Mouse (Mus musculus) midbrain, embryonic 16.5 days (tissue): Measurements from ENCODE around the gene Tab2. TPM values are rescaled to one million over a fixed set of nuclear protein-coding genes. Genes with fewer than 3 reads are reported as not detected.

ENCODE experiments used
- ATAC-seq: fragments of 200-750 bp; cut with Nextera tagmentation; 2 replicates; pipeline ENCODE4 v1.8.0; 2017; ENCODE audit warnings: moderate TSS enrichment
- H3K27ac ChIP-seq: fragments of 300-500 bp; sonication (generic); 2 replicates; pipeline ENCODE4 v1.5.1; 2014; ENCODE audit warnings: mild to moderate bottlenecking, low read length, mixed read lengths
- H3K27me3 ChIP-seq: fragments of 300-500 bp; sonication (generic); 2 replicates; pipeline ENCODE4 v1.6.1; 2014; ENCODE audit warnings: low read depth, low read length, mixed read lengths; ENCODE audit not compliant: control insufficient read depth, insufficient read depth
- H3K36me3 ChIP-seq: fragments of 300-500 bp; sonication (generic); 2 replicates; pipeline ENCODE4 v1.6.1; 2014; ENCODE audit warnings: mild to moderate bottlenecking, low read length, moderate library complexity, mixed read lengths; ENCODE audit not compliant: control insufficient read depth, insufficient read depth
- H3K4me1 ChIP-seq: fragments of 300-500 bp; sonication (generic); 2 replicates; pipeline ENCODE4 v1.6.1; 2014; ENCODE audit warnings: mild to moderate bottlenecking, low read length, mixed read lengths; ENCODE audit not compliant: control insufficient read depth, insufficient read depth
- H3K4me2 ChIP-seq: fragments of 300-500 bp; sonication (generic); 2 replicates; pipeline ENCODE4 v1.6.1; 2014; ENCODE audit warnings: mild to moderate bottlenecking, low read length, mixed read lengths
- H3K4me3 ChIP-seq: fragments of 300-500 bp; sonication (generic); 2 replicates; pipeline ENCODE4 v1.5.1; 2014; ENCODE audit warnings: low read depth, mild to moderate bottlenecking, low read length, moderate library complexity, mixed read lengths
- H3K9ac ChIP-seq: fragments of 300-500 bp; sonication (generic); 2 replicates; pipeline ENCODE4 v1.6.1; 2014; ENCODE audit warnings: low read depth, low read length, mixed read lengths
- H3K9me3 ChIP-seq: fragments of 300-500 bp; sonication (generic); replicated peaks from 2 replicates; pipeline ENCODE4 v1.6.1; 2014; ENCODE audit warnings: mild to moderate bottlenecking, low read length, mixed read lengths; ENCODE audit not compliant: control insufficient read depth, poor library complexity, severe bottlenecking
- WGBS: fragments of 180-500 bp; shearing (Covaris S2); extraction: QIAGEN DNeasy Blood & Tissue Kit; methylation state at CpG from one replicate; pipeline ENCODE4 v1.1.7; 2014; 5-methylcytosine and 5-hydroxymethylcytosine counted together
- polyA plus RNA-seq: library from polyadenylated mRNA; unstranded; fragments of >200 nt; fragmentation: Nextera tagmentation; extraction: Ambion mirVana; gene quantifications from 2 replicates; pipeline ENCODE4 v1.2.1, GENCODE M21; 2015

Tab2 gene
- polyA plus RNA-seq, 1 experiment from 2014 or later: 11.6 TPM

DNA sequence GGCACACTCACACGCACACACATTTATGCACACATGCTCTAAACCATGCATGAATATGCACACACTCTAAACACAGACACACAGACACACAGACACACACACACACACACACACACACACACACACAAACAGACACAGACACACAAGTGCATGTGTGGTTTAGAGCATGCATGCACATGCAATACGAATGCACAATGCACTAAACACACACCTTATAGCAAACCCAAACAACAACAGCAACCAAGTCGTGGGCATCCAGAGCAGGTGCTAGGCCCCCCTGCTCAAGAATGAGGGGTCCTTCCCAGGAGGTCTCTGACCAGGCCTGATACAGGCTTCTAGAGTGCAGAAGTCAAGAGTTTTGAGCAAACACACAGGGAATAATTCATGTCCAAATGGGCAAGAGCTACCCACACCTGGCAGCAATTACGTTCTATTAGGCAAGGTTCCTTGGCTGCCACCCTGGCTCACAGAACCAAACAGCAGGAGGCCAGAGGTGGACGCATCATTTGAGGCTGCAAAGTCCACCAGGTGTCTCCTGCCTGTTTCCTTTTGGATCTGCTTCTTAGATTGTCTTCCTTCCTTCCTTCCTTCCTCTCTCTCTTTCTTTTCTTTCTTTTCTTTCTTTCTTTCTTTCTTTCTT lies 84.5 kb downstream of the Tab2 start:
- Histone ChIP-seq H3K27ac (no peak overlapping the region), H3K9ac (no peak overlapping the region), H3K36me3 (no peaks in the 10 kb centered on the region), H3K4me1 (peaks cover 4% of the 10 kb centered on the region; the same call in 1 of the 2 replicates), H3K27me3 (no peaks in the 10 kb centered on the region; the same call in 1 of the 2 replicates), H3K4me2 (no peak overlapping the region), H3K9me3 (no peaks in the 10 kb centered on the region), H3K4me3 (no peak overlapping the region)
- WGBS: 90% methylated on average over 5 of the region's 5 CpGs
- no peak for ATAC-seq

- no peak for ATAC-seq
- no peaks in the 10 kb centered on the region; the same call in 1 of the 2 replicates for H3K27me3 ChIP-seq
- 66% methylated on average over 11 of the region's 11 CpGs for WGBS
- H3K9me3 ChIP-seq: no peaks in the 10 kb centered on the region
- no peaks in the 10 kb centered on the region for H3K36me3 ChIP-seq
- H3K27ac ChIP-seq: no peak overlapping the region
- H3K4me2 ChIP-seq: no peak overlapping the region
- H3K4me1 ChIP-seq: peaks cover 4% of the 10 kb centered on the region; the same call in 1 of the 2 replicates
- H3K4me3 ChIP-seq: no peak overlapping the region
- H3K9ac ChIP-seq: no peak overlapping the region
These were observed 85.3 kb downstream of the Tab2 start for GRCm38 (mm10) chr10:7870571-7871315.

DNA sequence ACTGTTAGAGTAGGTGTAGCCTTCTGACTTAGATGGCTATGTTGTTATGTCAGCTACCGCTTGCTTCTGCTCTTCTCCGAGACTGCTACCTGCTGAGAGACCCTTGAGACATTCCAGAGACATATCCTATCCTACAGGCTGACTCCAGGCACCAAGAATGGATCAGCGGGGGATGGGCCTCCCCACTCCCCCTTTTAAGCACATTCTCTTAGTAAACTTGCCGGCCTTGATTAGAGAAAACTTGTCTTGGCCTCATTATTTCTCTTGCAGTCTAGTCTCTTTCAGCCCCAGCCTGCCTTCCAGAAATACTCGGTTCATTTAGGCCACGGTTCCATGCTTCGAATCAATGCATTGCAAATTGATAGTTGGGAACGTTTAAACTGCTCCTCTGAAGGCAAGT lies 86.3 kb downstream of the Tab2 start:
- no peaks in the 10 kb centered on the region for H3K9me3 ChIP-seq
- WGBS: 55% methylated on average over 8 of the region's 8 CpGs
- no peak for ATAC-seq
- no peak overlapping the region for H3K27ac ChIP-seq
- no peaks in the 10 kb centered on the region for H3K36me3 ChIP-seq
- no peaks in the 10 kb centered on the region; the same call in 1 of the 2 replicates for H3K27me3 ChIP-seq
- no peak overlapping the region for H3K4me2 ChIP-seq
- H3K4me1 ChIP-seq: peaks cover 4% of the 10 kb centered on the region; the same call in 1 of the 2 replicates
- H3K9ac ChIP-seq: no peak overlapping the region
- no peak overlapping the region for H3K4me3 ChIP-seq

- Histone ChIP-seq H3K27me3 (no peaks in the 10 kb centered on the region; the same call in 1 of the 2 replicates), H3K9ac (peak overlapping the region; percentile 64), H3K36me3 (no peaks in the 10 kb centered on the region), H3K4me2 (peak overlapping the region; percentile 76), H3K4me3 (peak overlapping the region; percentile 37), H3K4me1 (peaks cover 4% of the 10 kb centered on the region; the same call in 1 of the 2 replicates), H3K9me3 (no peaks in the 10 kb centered on the region), H3K27ac (no peak overlapping the region)
- ATAC-seq: no peak
- 18% methylated on average over 21 of the region's 21 CpGs for whole genome bisulfite sequencing
These were observed 88.4 kb downstream of the Tab2 start for GRCm38 (mm10) chr10:7867666-7868030.

DNA sequence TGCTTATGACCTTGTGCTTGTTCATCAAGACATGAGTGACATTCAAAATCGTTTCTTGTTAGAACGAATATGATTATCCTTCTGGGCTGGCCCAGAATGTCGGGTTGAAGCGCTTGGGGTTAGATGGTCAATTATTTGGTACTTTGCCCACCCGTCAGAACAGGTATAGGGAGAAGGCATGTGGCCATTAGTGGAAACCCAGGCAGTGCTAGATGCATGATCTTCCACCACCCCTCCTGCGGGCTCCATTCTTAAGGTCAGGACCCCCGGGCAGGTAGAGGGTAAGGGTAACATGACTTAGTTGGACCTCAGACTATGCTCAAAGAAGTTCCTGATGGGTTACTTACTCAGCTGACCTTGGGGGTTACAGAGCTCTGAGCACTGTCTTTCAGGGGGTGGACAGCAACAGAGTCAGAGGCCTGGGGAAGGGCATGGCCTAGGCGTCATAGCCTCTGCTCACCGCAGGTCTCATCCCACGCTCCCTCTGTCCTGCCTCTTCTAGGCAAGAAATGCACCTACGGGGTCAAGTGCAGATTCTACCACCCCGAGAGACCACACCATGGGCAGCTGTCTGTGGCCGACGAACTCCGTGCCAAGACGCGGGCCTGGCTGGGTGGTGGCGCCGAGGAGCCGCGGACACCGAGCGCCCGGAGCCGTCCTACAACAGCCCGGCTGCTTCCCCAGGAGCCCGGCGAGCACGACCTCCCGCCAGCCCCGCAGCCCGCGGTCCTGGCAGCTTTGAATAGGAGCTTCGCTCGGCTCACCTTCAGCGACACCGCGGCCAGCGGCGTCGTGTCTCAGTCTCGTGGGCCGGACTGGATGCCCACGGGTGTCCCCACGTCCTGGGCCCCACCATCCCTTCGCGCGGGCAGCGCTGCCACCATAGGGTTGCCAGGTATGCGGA lies 89.0 kb downstream of the Tab2 start:
- ATAC-seq: no peak; the same call in none of the 2 replicates
- Histone ChIP-seq H3K27ac (no peak overlapping the region), H3K4me3 (peak overlapping the region; percentile 37), H3K4me2 (peak overlapping the region; percentile 76), H3K9me3 (no peaks in the 10 kb centered on the region), H3K9ac (peak overlapping the region; percentile 64), H3K4me1 (peaks cover 4% of the 10 kb centered on the region; the same call in 1 of the 2 replicates), H3K36me3 (no peaks in the 10 kb centered on the region), H3K27me3 (no peaks in the 10 kb centered on the region; the same call in 1 of the 2 replicates)
- WGBS: 16% methylated on average over 49 of the region's 50 CpGs

GRCm38 (mm10) chr10:7864806-7865205 lies 91.2 kb downstream of the Tab2 start:
- 83% methylated on average over 3 of the region's 3 CpGs for WGBS
- H3K4me3 ChIP-seq: no peak overlapping the region
- H3K9me3 ChIP-seq: no peaks in the 10 kb centered on the region
- H3K4me2 ChIP-seq: no peak overlapping the region
- H3K4me1 ChIP-seq: peaks cover 4% of the 10 kb centered on the region; the same call in 1 of the 2 replicates
- H3K27me3 ChIP-seq: no peaks in the 10 kb centered on the region; the same call in 1 of the 2 replicates
- no peak overlapping the region for H3K27ac ChIP-seq
- no peaks in the 10 kb centered on the region for H3K36me3 ChIP-seq
- no peak for ATAC-seq
- no peak overlapping the region for H3K9ac ChIP-seq

GRCm38 (mm10) chr10:7864184-7864583 lies 91.8 kb downstream of the Tab2 start:
- WGBS: 66% methylated on average over 6 of the region's 6 CpGs
- no peak for ATAC-seq

GRCm38 (mm10) chr10:7863411-7863810 lies 92.6 kb downstream of the Tab2 start:
- no peak for ATAC-seq
- Histone ChIP-seq H3K36me3 (no peaks in the 10 kb centered on the region), H3K9ac (no peak overlapping the region), H3K4me1 (peaks cover 4% of the 10 kb centered on the region; the same call in 1 of the 2 replicates), H3K27ac (no peak overlapping the region), H3K9me3 (no peaks in the 10 kb centered on the region), H3K27me3 (no peaks in the 10 kb centered on the region; the same call in 1 of the 2 replicates), H3K4me3 (no peak overlapping the region), H3K4me2 (no peak overlapping the region)
- 94% methylated on average over 6 of the region's 6 CpGs for WGBS

More at GRCm38 (mm10) chr10:7864184-7864583, 91.8 kb downstream of the Tab2 start:
- Histone ChIP-seq H3K9ac (no peak overlapping the region), H3K9me3 (no peaks in the 10 kb centered on the region), H3K4me3 (no peak overlapping the region), H3K36me3 (no peaks in the 10 kb centered on the region), H3K27ac (no peak overlapping the region), H3K4me2 (no peak overlapping the region), H3K4me1 (peaks cover 4% of the 10 kb centered on the region; the same call in 1 of the 2 replicates), H3K27me3 (no peaks in the 10 kb centered on the region; the same call in 1 of the 2 replicates)
